Mouse (Mus musculus) spleen, adult 2 months (tissue): ENCODE results near the gene Ntm.

Experiments used
- CTCF ChIP-seq: fragments of 200-500 bp; IDR thresholded peaks from 2 replicates; pipeline ENCODE4 v1.5.1; 2011; ENCODE audit warnings: mild to moderate bottlenecking, inconsistent platforms; ENCODE audit not compliant: insufficient read depth, insufficient read length, insufficient replicate concordance; ENCODE audit errors: extremely low read depth
- POLR2A ChIP-seq: fragments of 200-500 bp; IDR thresholded peaks from 2 replicates; pipeline ENCODE4 v1.6.1; 2011; ENCODE audit warnings: low read depth, low read length, inconsistent platforms

- no peak for TF ChIP-seq POLR2A
- no peak for TF ChIP-seq CTCF
Observed at GRCm38 (mm10) chr9:29867746-29868145, 95.2 kb downstream of the Ntm start.
